Mouse (Mus musculus) testis, adult 2 months (tissue): Measurements from ENCODE around the gene Galnt7. TPM values are rescaled to one million over a fixed set of nuclear protein-coding genes. Genes with fewer than 3 reads are reported as not detected.

Experiments
- H3K27ac ChIP-seq: fragments of 200-500 bp; 2 replicates; pipeline ENCODE4 v1.5.1; 2012; ENCODE audit warnings: low read depth, low read length; ENCODE audit not compliant: control insufficient read depth, insufficient read depth
- H3K27me3 ChIP-seq: fragments of 200-500 bp; 2 replicates; pipeline ENCODE4 v1.6.1; 2012; ENCODE audit warnings: mild to moderate bottlenecking, low read length, moderate library complexity; ENCODE audit not compliant: control insufficient read depth, insufficient read depth
- H3K36me3 ChIP-seq: fragments of 200-500 bp; 2 replicates; pipeline ENCODE4 v1.6.1; 2012; ENCODE audit warnings: mild to moderate bottlenecking, low read length; ENCODE audit not compliant: control insufficient read depth, insufficient read depth
- H3K4me1 ChIP-seq: fragments of 200-500 bp; 2 replicates; pipeline ENCODE4 v1.6.1; 2012; ENCODE audit warnings: low read length; ENCODE audit not compliant: control insufficient read depth, insufficient read depth
- H3K4me3 ChIP-seq: fragments of 200-500 bp; 2 replicates; pipeline ENCODE4 v1.5.1; 2012; ENCODE audit warnings: low read depth, mild to moderate bottlenecking, low read length, moderate library complexity, mixed read lengths; ENCODE audit not compliant: control insufficient read depth
- CTCF ChIP-seq: fragments of 200-500 bp; IDR thresholded peaks from 2 replicates; pipeline ENCODE4 v1.5.1; 2012; ENCODE audit warnings: low read depth, mild to moderate bottlenecking, inconsistent platforms, low read length, moderate library complexity; ENCODE audit not compliant: control insufficient read depth, insufficient read depth, insufficient replicate concordance
- POLR2A ChIP-seq: fragments of 200-500 bp; IDR thresholded peaks from 2 replicates; pipeline ENCODE4 v1.6.1; 2012; ENCODE audit warnings: low read depth, mild to moderate bottlenecking, inconsistent platforms, low read length, moderate library complexity; ENCODE audit not compliant: control insufficient read depth
- polyA plus RNA-seq: library from polyadenylated mRNA; depleted of rRNA; stranded (reverse); fragments of >200 nt; gene quantifications from 2 replicates; pipeline ENCODE4 v1.2.3, GENCODE M21; 2012

Gene Galnt7
- polyA plus RNA-seq, 1 experiment = 4.9 TPM

GRCm38 (mm10) chr8:57644281-57644680, 8.6 kb downstream of the Galnt7 start:
- Histone ChIP-seq H3K27me3 (no peaks in the 10 kb centered on the region), H3K4me1 (no peaks in the 10 kb centered on the region), H3K27ac (no peak overlapping the region), H3K36me3 (no peaks in the 10 kb centered on the region), H3K4me3 (no peak overlapping the region)
- TF ChIP-seq POLR2A = no peak
- TF ChIP-seq CTCF = no peak

- H3K4me3 ChIP-seq = no peak overlapping the region
- no peak overlapping the region for H3K27ac ChIP-seq
- H3K36me3 ChIP-seq = no peaks in the 10 kb centered on the region
- H3K4me1 ChIP-seq = no peaks in the 10 kb centered on the region
- H3K27me3 ChIP-seq = no peaks in the 10 kb centered on the region
- TF ChIP-seq POLR2A (no peak), CTCF (no peak)
Observed at GRCm38 (mm10) chr8:57642722-57643121, 10.1 kb downstream of the Galnt7 start.

- Histone ChIP-seq H3K4me1 (no peaks in the 10 kb centered on the region), H3K36me3 (no peaks in the 10 kb centered on the region), H3K4me3 (no peak overlapping the region), H3K27me3 (no peaks in the 10 kb centered on the region), H3K27ac (no peak overlapping the region)
- TF ChIP-seq CTCF (no peak), POLR2A (no peak)
Observed at GRCm38 (mm10) chr8:57638925-57639324, 13.9 kb downstream of the Galnt7 start.

GRCm38 (mm10) chr8:57637599-57638280, 15.1 kb downstream of the Galnt7 start:
- TF ChIP-seq POLR2A = no peak
- no peak for TF ChIP-seq CTCF
- H3K4me3 ChIP-seq = no peak overlapping the region

GRCm38 (mm10) chr8:57636698-57637097, 16.1 kb downstream of the Galnt7 start:
- Histone ChIP-seq H3K27me3 (no peaks in the 10 kb centered on the region), H3K4me1 (no peaks in the 10 kb centered on the region), H3K36me3 (no peaks in the 10 kb centered on the region), H3K27ac (no peak overlapping the region), H3K4me3 (no peak overlapping the region)
- TF ChIP-seq CTCF (no peak), POLR2A (no peak)

More at GRCm38 (mm10) chr8:57637599-57638280, 15.1 kb downstream of the Galnt7 start:
- no peaks in the 10 kb centered on the region for H3K27me3 ChIP-seq
- H3K36me3 ChIP-seq = no peaks in the 10 kb centered on the region
- H3K4me1 ChIP-seq = no peaks in the 10 kb centered on the region
- no peak overlapping the region for H3K27ac ChIP-seq

GRCm38 (mm10) chr8:57636281-57636680, 16.6 kb downstream of the Galnt7 start:
- Histone ChIP-seq H3K4me3 (no peak overlapping the region), H3K4me1 (no peaks in the 10 kb centered on the region), H3K36me3 (no peaks in the 10 kb centered on the region), H3K27ac (no peak overlapping the region), H3K27me3 (no peaks in the 10 kb centered on the region)
- TF ChIP-seq POLR2A = no peak
- no peak for TF ChIP-seq CTCF

- no peaks in the 10 kb centered on the region for H3K36me3 ChIP-seq
- no peak overlapping the region for H3K27ac ChIP-seq
- H3K4me1 ChIP-seq = no peaks in the 10 kb centered on the region
- H3K27me3 ChIP-seq = no peaks in the 10 kb centered on the region
- H3K4me3 ChIP-seq = no peak overlapping the region
- TF ChIP-seq POLR2A (no peak), CTCF (no peak)
Observed at GRCm38 (mm10) chr8:57631780-57632179, 21.1 kb downstream of the Galnt7 start.

- H3K36me3 ChIP-seq = no peaks in the 10 kb centered on the region
- H3K4me3 ChIP-seq = no peak overlapping the region
- H3K27ac ChIP-seq = no peak overlapping the region
- H3K27me3 ChIP-seq = no peaks in the 10 kb centered on the region
- H3K4me1 ChIP-seq = no peaks in the 10 kb centered on the region
- TF ChIP-seq CTCF = no peak
- TF ChIP-seq POLR2A = no peak
Observed at GRCm38 (mm10) chr8:57630148-57630547, 22.7 kb downstream of the Galnt7 start.
